Mouse (Mus musculus): ENCODE measurements around the gene Ctdspl.

Gene Ctdspl

DNA sequence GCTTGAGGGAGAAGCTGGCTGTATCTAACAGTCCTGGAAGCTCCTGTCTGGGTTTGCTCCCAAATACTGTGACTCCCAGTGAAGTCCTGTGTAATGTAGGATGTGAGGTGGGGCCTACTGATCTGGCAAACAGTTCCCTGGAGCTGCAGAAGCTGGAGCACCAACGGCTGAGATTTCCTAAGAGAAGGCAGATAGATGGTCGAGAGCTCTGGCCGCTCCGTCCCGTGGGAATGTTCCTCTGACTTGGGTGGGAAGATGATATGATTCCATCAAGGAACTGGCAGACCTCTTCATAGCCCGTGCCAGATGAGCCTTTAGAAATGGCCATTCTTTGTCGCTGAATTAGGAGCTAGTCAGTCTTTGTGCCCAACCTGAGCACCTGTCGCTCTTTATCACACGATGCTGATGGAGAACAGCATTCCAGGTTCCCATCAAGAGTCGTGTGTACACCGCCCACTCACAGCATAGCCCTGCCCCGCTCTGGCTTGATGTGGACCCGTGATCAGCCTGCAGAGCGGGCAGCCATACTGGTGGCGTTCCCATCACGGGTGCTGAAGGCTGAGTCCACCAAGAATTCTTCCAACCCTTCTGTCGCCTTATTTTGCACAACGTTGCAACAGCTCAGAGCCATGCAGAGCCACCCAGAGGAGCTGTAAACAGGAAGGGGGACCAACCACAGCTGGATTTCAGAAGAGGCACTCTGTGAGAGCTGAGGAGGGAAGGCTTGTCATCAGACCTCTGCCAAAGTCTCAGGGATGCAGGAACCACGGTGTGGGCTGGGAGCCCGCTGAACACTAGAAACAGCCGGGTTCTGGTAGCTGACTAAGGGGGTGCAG, 65.7 kb downstream of the Ctdspl start:
- DNase-seq, result peak in 1 of 2 experiments; percentile 28

DNA sequence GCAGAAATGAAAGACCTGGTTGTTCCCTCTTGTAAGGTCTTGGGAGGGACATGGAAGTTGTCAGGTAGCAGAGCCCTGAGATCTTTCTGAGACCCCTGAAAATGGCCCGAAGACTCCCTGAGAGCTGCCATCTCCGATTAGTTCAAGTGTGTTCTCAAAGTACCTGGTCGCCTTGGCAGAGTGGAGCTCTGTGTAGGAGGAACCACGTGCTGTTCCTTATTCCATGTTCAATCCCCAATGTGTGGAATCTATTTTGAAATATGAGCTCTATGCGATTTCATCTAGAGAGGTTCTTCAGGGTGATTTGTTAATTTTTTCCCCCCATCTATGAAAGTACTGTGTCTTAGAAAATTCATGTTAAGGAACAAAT, 66.3 kb downstream of the Ctdspl start:
- DNase-seq, result no peak

DNA sequence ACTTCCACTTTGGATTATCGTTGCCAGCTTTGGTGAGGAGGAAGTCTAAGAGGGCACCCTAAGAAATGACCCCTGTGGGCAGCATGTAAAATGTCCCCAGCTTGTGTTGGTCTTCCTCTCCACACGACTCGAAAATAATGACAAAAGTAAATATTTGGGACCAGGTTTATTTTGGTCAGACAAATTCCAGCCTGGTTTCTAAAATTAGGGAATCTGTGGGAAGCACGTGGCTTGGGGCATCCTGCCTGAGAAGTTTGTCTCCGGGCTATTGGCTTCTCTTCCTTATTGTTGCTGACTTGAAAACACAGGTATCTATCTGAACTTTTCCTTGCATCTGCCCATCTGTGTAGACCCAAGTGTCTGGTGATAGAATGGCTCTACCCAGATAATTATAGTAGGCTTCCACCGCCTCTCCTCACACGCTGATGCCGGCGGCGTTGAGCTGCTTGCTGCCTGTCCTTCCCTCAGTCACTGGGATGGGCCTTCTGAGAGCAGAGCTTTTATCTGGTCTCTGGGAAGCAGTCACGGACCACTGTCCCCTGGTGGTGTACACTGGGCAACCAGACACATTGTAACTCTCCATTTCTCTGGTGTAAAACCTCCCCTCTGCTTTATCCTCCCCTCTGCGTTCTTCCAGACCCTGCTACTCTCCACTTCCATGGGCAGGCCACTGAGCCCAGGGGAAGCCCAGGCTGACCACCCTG, 68.4 kb downstream of the Ctdspl start:
- no peak for DNase-seq

DNA sequence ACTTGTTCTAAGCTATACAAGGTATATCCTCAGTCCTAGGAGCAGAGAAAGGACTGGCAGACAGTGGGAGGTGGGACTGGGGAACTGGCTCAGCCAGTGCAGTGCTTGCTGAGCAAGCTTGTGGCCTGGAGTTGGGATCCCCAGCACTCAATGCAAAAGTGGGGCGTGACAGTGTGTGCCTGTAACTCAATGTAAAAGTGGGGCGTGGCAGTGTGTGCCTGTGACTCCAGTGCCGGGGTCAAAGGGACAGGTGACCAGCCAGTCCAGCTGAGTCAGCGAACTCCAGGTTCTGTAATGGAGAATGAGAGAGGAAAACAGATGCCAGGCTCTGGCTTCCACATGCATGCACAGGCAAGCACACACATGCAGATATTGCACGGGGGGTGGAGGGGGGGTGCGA, 69.3 kb downstream of the Ctdspl start:
- peak in 1 of 2 experiments; percentile 21 for DNase-seq

DNA sequence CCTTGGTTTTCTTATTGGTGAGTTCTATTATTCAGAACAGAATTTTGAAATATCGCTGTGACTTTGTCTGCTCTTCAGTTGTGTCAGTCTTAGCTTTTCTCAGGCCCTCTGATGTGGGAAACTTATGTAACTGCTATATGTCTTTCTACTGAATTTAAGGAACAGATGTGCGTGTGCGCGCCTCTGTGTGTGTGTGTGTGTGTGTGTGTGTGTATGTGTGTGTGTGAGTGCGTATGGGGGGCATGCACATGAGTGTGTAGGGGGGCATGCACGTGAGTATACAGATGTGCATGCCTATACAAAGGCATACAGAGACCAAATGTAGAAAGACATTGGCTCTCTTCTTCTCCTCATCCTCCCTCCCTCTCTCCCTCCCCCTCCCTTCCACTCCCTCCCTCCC, 71.0 kb downstream of the Ctdspl start:
- peak; percentile 57 to 72 for DNase-seq

DNA sequence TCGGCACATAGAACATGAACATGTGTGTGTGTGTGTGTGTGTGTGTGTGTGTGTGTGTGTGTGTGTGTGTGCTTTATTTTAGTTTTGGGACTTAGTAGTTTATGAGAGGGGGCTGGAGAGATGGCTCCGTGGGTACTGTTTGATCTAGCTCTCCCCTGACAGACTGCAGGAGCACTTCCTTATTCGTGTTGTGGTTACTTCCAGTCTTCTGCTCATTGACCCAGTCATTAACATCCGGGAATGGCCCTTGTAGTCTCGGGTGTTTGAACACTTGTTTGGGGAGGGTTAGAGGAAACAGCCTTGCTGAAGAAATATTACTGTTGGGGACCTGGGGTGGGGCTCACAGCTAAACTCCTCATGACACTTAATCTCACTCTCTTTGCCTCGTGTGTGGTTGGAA, 73.9 kb downstream of the Ctdspl start:
- DNase-seq, result no peak

DNA sequence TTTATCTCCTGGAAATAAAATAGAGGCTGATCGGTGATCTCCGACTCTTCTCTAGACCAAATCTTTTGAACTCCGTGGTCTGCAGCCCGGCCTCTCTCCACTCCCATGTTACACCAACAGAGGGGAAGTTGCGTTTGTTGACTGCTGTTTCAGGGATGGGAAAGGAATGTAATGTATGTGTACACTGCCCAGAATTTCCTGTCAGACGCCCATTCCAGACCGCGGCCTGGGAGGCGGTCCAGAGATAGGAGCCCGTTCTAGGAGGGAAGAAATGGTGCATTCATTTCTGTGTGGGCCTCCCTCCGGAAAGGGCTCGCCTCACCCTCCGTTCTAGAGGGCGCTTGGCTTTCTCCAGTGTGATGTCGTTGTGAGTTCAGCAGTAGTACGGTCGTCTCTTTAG, 76.0 kb downstream of the Ctdspl start:
- DNase-seq, result no peak

DNA sequence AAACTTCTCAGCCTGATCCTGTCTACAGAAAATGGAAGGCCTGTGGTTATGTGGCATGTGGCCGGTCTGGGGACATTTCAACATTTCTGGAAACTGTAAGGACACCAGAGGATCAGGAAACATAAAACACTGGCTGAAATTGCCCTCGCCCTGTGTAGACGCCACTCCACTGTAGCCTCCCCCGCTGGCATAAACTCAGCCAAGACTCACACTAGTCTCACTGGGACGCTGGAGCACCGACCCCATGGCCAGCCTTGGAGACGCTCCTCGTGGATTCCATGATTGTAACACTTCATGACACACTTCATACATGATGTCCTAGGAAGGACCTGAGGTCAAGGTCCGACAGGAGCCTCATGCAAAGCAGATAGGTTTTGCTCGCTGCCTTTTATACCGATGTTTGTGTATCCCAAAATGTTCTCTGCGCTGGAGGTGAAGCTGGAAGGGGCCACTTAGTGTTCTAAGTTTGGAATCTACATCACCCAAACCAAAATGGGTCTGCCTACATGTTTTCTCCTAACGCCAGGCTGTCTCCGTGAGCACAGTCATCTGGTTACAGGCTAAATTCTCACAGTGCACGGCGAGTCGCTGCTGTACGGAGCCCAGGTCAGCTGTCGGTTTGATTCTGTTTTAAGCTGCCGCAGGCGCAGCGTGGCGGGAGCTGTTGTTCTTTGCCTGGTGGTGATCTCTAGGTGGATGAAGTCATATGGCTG, 77.9 kb downstream of the Ctdspl start:
- no peak for DNase-seq

DNA sequence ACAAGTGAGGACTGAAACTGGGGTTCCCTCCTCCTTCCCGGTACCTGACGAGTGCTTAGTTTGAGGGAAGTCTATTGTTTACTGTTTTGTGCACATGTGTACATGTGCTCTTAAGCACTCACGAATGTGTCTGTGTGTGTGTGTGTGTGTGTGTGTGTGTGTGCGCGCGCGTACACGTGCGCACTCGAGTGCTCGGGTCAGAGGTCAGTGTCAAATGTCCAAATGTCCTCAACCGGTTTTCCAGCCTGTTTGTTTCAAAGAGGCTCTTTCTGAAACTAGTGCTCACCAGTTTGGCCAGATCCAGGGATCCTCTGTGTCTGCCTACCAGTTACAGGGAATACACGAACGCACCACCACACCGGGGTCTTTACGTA, 78.4 kb downstream of the Ctdspl start:
- no peak for DNase-seq

DNA sequence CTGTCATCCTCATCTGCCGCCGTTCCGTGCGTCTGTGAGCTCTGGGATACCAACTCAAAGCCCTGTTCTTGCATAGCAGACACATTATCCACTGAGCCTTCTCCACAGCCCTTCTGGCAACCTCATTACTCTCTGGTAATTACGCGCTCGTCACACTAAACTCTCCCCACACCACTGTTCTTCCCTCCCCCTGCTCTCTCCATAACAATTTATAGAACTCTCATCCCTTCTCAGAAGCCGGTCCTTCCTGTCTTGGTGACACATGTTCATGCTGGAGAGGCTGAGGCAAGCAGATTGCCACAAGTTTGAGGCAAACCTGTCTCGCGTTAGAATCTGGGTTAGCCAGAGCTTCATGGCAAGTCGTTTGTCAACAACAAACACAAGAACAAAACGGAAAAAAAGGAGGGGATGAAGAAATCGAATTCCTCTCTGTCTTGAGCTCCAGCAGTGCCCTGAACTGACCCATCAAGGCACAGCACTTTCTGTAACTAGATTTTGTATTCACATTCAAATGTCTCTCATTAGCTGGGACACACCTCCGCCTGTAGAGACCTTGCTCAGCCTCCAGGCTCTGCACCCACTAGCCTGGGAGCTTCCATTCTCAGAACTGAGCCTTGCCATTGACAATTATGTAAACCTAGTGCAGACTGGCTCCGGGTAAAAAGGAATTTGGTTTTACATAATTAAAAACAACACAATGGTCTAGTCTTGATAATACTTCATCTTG, 79.2 kb downstream of the Ctdspl start:
- DNase-seq, result no peak

DNA sequence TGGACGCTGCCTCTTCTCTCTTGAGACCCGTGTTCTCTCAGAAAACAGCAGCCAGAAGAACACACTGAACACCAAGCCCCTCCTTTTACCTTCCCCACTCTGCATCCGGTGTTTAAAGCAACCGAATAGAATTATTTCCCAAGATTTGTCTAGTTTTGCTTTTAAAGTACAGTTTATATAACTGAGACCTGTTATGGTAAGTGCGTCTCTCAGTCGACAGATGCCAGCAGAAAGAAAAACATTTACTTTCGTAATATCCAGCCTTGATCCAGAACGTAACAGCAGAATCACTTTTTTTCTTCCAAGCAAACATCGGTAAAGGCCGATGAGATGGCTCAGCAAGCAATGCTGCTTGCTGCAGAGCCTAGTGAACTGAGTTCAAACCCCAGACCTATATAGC, 81.0 kb downstream of the Ctdspl start:
- no peak for DNase-seq

DNA sequence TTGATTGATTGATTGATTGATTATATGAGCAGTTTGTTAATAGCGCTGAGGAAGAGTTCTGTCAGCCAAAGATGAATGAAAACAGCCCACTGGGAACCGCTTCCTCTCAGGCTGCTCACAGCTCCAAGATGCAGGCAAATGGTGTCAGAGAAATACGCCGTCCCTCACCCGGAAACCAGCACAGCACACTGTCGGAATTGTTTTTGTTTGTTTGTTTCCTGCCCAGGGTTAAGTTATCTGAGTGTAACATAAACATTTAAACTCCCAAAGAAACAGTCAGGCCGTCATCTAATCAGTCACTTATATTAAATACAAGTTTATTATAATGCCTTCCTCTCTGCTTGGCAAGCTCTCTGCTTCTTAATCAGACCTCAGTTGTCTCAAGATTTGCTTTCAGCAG, 82.6 kb downstream of the Ctdspl start:
- no peak for DNase-seq

DNA sequence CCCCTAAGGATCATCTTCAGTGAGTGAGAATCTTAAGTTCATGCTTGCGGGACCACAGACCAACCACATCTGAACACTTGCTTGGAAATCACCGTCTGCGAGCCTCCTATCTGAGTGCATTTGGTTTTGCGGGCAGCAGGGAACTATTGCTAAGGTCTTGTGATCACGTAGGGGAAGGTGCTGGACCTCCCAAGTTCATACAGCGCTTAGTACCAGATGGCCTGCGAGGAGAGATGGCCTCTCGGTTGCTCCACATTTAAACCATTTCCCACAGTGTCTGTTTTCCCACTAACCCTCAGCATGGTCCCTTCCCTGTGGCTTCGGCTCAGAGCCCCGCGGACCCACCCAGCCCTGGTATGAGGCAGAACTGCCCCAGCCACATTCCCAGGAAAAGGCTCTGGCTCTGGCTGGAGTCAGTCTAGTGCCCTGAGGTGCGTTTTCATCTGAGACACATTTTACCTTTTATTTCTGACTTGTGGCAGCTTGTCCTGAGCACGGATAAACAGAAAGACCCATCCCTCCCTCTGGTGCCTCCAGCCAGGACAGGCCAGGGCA, 84.0 kb downstream of the Ctdspl start:
- DNase-seq, result no peak

DNA sequence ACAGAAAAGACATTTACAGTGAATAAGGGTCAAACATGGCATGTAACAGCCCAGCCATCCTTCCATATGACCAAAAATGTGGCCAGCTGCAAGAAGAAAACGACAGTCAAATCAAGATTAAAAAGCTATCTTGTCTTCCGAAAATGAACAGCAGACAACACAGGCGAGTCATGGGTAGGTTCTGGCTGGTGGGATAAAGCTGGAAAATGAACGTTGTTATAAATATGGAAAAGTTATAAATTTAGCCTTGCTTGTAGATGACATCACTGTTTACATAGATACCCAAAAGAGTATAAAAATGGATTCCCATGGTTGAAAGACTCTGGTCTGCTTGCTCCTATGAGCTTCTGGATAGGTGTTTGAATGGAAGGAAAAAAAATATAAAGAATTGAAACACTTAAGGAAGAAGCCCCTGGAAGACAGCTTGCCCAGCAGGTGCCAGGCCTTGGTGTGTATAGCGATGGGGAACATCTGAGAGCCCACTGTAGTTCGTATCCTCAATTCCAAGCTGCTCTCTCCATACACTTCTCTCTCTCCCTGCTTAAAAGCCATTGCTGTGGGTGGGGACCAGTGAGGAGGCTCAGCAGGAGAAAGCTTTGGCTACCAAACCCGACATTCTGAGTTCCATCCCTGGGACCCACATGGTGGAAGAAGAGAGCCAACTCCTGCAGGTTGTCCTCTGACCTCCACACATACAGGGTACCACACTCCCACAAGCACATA, 90.7 kb downstream of the Ctdspl start:
- no peak for DNase-seq

DNA sequence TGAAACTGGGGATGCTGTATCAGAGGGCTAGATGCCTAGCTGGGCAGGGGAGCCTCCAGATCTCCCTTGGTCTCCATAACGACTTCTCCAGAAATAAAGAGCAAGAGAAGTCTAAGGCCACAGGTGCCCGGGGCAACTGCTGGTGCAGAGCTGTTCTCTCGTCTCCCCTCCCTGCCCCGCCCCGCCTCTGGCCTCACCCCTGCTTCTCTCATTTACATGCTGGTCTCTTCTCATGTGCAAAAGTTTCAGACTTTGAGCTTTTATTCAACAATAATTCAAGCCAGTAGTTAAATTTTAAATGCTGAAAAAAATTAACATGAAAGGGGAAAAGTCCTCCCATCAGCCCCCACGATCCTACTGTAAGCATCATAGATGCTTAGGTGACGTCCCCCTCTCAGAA, 95.5 kb downstream of the Ctdspl start:
- no peak for DNase-seq

DNA sequence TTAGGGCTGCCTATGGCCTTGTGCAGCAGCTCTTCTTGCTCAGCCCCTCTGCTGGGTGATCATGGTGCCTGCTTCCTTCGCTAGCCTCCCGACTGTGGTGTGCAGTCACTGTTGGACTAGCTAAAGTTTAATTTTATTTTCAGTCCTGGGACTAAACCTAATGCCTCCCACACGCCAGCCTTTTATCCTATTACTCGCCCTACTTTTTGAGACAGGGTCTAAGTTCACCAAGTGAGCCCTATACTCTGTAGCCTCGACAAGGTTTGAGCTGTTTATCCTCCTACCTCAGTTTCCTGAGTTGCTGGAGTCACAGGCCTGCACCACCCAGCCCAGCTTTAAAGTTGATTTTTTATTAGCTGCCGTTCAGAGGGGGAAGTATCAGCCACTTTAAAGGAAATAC, 99.0 kb downstream of the Ctdspl start:
- no peak for DNase-seq

DNA sequence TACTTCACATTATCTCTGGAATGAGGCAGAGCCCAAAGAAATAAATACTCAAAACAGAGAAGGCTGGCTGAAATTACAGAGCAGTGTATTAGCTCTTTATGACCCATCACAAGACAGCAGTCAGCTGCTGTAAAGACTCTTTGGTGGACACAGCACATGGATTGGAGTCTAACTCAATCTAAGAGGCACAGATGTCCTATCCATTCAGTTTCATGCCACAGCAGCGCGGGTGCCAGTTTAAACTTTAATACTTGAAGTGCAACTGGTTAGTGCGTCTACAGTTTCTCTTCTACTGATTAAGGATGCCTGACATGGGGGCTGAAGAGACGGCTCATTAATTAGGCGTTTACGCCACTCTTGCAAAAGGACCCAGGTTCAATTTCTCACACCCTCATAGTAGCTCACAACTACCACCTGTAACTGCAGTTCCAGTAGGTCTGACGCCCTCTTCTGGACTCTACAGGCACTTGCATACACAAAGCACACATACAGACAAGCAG, 99.6 kb downstream of the Ctdspl start:
- DNase-seq, result no peak

DNA sequence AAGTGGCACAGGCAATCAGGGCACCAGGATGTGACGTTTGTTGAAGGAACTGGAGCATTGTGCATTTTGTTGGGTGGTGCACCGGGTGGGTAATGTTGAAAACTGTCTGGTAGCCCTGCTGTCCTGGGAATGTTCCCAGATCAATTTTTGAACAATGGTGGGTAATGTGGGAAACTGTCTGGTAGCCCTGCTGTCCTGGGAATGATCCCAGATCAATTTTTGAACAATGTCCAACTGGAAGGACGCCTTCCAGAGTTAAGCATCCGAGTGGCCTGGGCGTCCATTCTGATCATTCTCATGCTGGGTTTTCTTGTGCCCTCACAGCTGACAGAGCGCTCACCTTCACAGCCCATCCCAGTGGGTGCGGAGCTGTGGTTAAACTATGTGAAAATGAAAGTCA, 101.1 kb downstream of the Ctdspl start:
- no peak for DNase-seq

DNA sequence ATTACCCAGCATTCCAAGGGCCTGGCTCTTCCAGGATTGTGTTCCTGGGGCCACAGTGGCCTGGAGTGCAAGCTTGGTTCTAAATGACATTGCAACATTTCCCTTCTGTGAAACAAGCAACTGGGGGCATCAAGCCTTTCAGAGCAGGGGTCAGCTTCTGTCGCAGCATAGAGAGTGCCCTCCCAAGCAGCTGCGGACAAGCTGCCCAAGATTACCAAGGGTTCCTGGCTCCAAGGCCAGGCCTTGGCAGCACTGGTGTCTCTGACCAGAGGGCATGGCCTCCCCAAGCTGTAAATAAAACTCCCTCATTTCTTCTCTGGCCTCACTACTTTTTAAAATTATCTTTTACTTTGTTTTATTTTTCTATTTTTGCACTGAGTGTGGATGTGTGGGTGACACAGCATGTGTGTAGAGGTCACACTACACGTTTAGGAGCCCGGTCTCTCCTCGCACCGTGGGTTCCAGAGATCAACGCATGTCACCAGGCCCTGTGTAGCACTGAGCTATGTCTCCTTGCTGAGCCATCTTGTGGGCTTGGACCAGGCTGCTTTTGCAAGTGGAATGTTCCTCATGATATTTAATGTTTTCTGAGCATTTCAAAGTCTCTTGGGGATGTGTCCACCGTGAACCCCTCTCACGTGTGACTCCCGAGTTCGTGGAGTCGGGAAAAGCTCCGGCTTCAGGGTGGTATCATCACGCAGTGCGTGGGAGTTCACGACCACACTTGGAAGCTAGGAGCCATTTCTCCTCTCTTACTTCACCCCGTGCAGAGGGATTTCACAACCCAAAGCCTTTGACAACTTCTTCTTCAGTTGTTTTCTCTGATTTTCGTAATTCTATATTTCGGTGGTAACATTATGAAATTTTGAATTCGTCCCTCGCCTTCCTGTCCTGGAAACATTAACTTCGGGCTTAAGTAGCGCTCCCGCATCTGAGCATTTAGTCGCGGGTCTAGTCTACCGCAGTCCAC, 102.3 kb downstream of the Ctdspl start:
- DNase-seq, result no peak

DNA sequence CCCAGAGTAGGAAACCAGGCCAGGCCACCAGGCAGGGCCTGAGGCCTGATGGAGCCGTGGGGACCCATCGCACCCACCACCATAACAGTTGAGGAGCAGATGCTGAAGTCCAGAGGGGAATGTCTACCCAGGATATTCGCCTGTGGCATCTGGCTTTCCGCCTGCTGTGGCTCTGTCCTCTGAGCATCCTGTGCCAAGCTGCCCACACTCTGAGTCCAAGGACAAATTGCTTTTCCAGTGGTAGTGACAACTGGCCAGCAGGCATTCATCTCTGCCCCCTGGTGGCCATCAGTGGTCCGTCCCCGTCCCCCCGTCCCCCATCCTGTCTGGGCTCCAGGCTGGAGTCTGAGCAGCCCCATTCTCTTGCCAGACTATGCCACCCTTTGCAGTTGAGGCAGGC, 103.3 kb downstream of the Ctdspl start:
- peak; percentile 53 to 58 for DNase-seq

DNA sequence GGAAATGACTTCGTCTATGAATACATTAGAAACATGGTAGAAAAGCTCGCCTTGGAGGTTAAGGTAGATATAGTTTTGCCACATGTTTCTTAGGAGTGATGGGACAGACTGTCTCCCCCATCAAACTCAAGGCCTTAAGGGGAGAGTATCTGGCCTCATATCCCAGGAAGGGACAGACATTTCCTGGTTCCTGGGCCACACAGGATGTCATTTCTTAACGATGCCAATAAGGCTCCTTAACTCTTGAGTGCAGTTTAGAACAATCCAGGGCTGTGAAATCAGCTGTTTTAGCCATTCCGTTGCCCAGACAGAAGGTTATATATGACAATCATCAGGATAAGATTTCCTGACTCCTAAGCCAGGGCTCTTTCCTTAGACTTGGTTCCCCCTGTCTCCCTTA, 104.8 kb downstream of the Ctdspl start:
- DNase-seq, result no peak
